Mouse (Mus musculus): Measurements from ENCODE around the gene 1700030J22Rik. TPM values are rescaled to one million over a fixed set of nuclear protein-coding genes. Genes with fewer than 3 reads are reported as not detected.

Gene 1700030J22Rik
- polyA plus RNA-seq, 1 experiment from 2014 or later, result 8.0 TPM

GRCm38 (mm10) chr8:116945169-116945910 is 33.4 kb downstream of the 1700030J22Rik start:
- peaks cover 16% of the 10 kb centered on the region for H3K4me1 ChIP-seq (ENCODE audit: control insufficient read depth, insufficient read depth, low read depth, low read length)
- no peaks in the 10 kb centered on the region for H3K27me3 ChIP-seq (replicated peaks; ENCODE audit: control insufficient read depth, insufficient read depth, low read length)
- H3K27ac ChIP-seq (ENCODE audit: low read depth, low read length), result no peak overlapping the region
- no peak overlapping the region for H3K9ac ChIP-seq (ENCODE audit: low read depth, low read length)
- no peaks in the 10 kb centered on the region for H3K36me3 ChIP-seq (ENCODE audit: control insufficient read depth, insufficient read depth, low read length)
- no peaks in the 10 kb centered on the region for H3K9me3 ChIP-seq (ENCODE audit: control insufficient read depth, low read length)
- 89% methylated on average over 9 of the region's 9 CpGs for WGBS
- no peak overlapping the region for H3K4me3 ChIP-seq (ENCODE audit: low read length)
- no peak for ATAC-seq
- no peak overlapping the region for H3K4me2 ChIP-seq (ENCODE audit: low read length)

- Histone ChIP-seq H3K27me3 (replicated peaks; ENCODE audit: control insufficient read depth, insufficient read depth, low read length) (no peaks in the 10 kb centered on the region), H3K36me3 (ENCODE audit: control insufficient read depth, insufficient read depth, low read length) (no peaks in the 10 kb centered on the region), H3K9me3 (ENCODE audit: control insufficient read depth, low read length) (no peaks in the 10 kb centered on the region), H3K4me3 (ENCODE audit: low read length) (peak overlapping the region; percentile 90), H3K27ac (ENCODE audit: low read depth, low read length) (no peak overlapping the region), H3K4me2 (ENCODE audit: low read length) (peak overlapping the region; percentile 86), H3K4me1 (ENCODE audit: control insufficient read depth, insufficient read depth, low read depth, low read length) (peaks cover 16% of the 10 kb centered on the region), H3K9ac (ENCODE audit: low read depth, low read length) (peak overlapping the region; percentile 92)
- no peak for ATAC-seq
- WGBS, result 12% methylated on average over 4 of the region's 4 CpGs
Observed at GRCm38 (mm10) chr8:116944385-116944696, 34.4 kb downstream of the 1700030J22Rik start.

GRCm38 (mm10) chr8:116943555-116944384 is 35.0 kb downstream of the 1700030J22Rik start:
- peak overlapping the region; percentile 86 for H3K4me2 ChIP-seq (ENCODE audit: low read length)
- H3K27me3 ChIP-seq (replicated peaks; ENCODE audit: control insufficient read depth, insufficient read depth, low read length), result no peaks in the 10 kb centered on the region
- no peaks in the 10 kb centered on the region for H3K36me3 ChIP-seq (ENCODE audit: control insufficient read depth, insufficient read depth, low read length)
- H3K9me3 ChIP-seq (ENCODE audit: control insufficient read depth, low read length), result no peaks in the 10 kb centered on the region
- peaks cover 16% of the 10 kb centered on the region for H3K4me1 ChIP-seq (ENCODE audit: control insufficient read depth, insufficient read depth, low read depth, low read length)
- H3K27ac ChIP-seq (ENCODE audit: low read depth, low read length), result peak overlapping the region; percentile 81
- H3K4me3 ChIP-seq (ENCODE audit: low read length), result peak overlapping the region; percentile 90
- H3K9ac ChIP-seq (ENCODE audit: low read depth, low read length), result peak overlapping the region; percentile 92
- under 1% methylated on average over 57 of the region's 62 CpGs for WGBS
- peak; percentile 81 for ATAC-seq

GRCm38 (mm10) chr8:116943161-116943554 is 35.6 kb downstream of the 1700030J22Rik start, which contains the start of gene Atmin:
Atmin (plus strand) TSS chr8:116943393.
- under 1% methylated on average over 46 of the region's 46 CpGs for WGBS
- H3K4me3 ChIP-seq (ENCODE audit: low read length), result peak within 1 kb of the TSS; percentile 90
- peak within 1 kb of the TSS; percentile 81 for H3K27ac ChIP-seq (ENCODE audit: low read depth, low read length)
- peak within 1 kb of the TSS; percentile 86 for H3K4me2 ChIP-seq (ENCODE audit: low read length)
- ATAC-seq, result peak; percentile 88
- H3K9me3 ChIP-seq (ENCODE audit: control insufficient read depth, low read length), result no peaks in the 10 kb centered on the region
- H3K4me1 ChIP-seq (ENCODE audit: control insufficient read depth, insufficient read depth, low read depth, low read length), result peaks cover 16% of the 10 kb centered on the region
- no peaks in the 10 kb centered on the region for H3K27me3 ChIP-seq (replicated peaks; ENCODE audit: control insufficient read depth, insufficient read depth, low read length)
- H3K9ac ChIP-seq (ENCODE audit: low read depth, low read length), result peak within 1 kb of the TSS; percentile 92
- H3K36me3 ChIP-seq (ENCODE audit: control insufficient read depth, insufficient read depth, low read length), result no peaks in the 10 kb centered on the region

- 79% methylated on average over 12 of the region's 12 CpGs for WGBS
- Histone ChIP-seq H3K4me2 (ENCODE audit: low read length) (no peak overlapping the region; the same call in 1 of the 2 replicates), H3K9me3 (ENCODE audit: control insufficient read depth, low read length) (no peaks in the 10 kb centered on the region), H3K27me3 (replicated peaks; ENCODE audit: control insufficient read depth, insufficient read depth, low read length) (no peaks in the 10 kb centered on the region), H3K9ac (ENCODE audit: low read depth, low read length) (no peak overlapping the region), H3K4me3 (ENCODE audit: low read length) (no peak overlapping the region), H3K4me1 (ENCODE audit: control insufficient read depth, insufficient read depth, low read depth, low read length) (peaks cover 16% of the 10 kb centered on the region), H3K27ac (ENCODE audit: low read depth, low read length) (no peak overlapping the region), H3K36me3 (ENCODE audit: control insufficient read depth, insufficient read depth, low read length) (no peaks in the 10 kb centered on the region)
- ATAC-seq, result no peak
Observed at GRCm38 (mm10) chr8:116942284-116943058, 36.3 kb downstream of the 1700030J22Rik start.

- no peaks in the 10 kb centered on the region for H3K27me3 ChIP-seq (replicated peaks; ENCODE audit: control insufficient read depth, insufficient read depth, low read length)
- WGBS, result 26% methylated on average over 6 of the region's 6 CpGs
- no peaks in the 10 kb centered on the region for H3K36me3 ChIP-seq (ENCODE audit: control insufficient read depth, insufficient read depth, low read length)
- H3K9me3 ChIP-seq (ENCODE audit: control insufficient read depth, low read length), result no peaks in the 10 kb centered on the region
- H3K4me3 ChIP-seq (ENCODE audit: low read length), result no peak overlapping the region
- H3K4me2 ChIP-seq (ENCODE audit: low read length), result no peak overlapping the region
- no peak overlapping the region for H3K27ac ChIP-seq (ENCODE audit: low read depth, low read length)
- no peak overlapping the region for H3K9ac ChIP-seq (ENCODE audit: low read depth, low read length)
- no peak for ATAC-seq
- no peaks in the 10 kb centered on the region for H3K4me1 ChIP-seq (ENCODE audit: control insufficient read depth, insufficient read depth, low read depth, low read length)
Observed at GRCm38 (mm10) chr8:116935506-116935905, 43.3 kb downstream of the 1700030J22Rik start.

GRCm38 (mm10) chr8:116934976-116935375 is 43.8 kb downstream of the 1700030J22Rik start:
- H3K4me3 ChIP-seq (ENCODE audit: low read length), result no peak overlapping the region
- H3K36me3 ChIP-seq (ENCODE audit: control insufficient read depth, insufficient read depth, low read length), result no peaks in the 10 kb centered on the region
- no peak overlapping the region for H3K27ac ChIP-seq (ENCODE audit: low read depth, low read length)
- H3K9me3 ChIP-seq (ENCODE audit: control insufficient read depth, low read length), result no peaks in the 10 kb centered on the region
- no peak for ATAC-seq
- no peaks in the 10 kb centered on the region for H3K4me1 ChIP-seq (ENCODE audit: control insufficient read depth, insufficient read depth, low read depth, low read length)
- no peak overlapping the region for H3K4me2 ChIP-seq (ENCODE audit: low read length)
- no peaks in the 10 kb centered on the region for H3K27me3 ChIP-seq (replicated peaks; ENCODE audit: control insufficient read depth, insufficient read depth, low read length)
- 91% methylated on average over 4 of the region's 4 CpGs for WGBS
- no peak overlapping the region for H3K9ac ChIP-seq (ENCODE audit: low read depth, low read length)

- no peaks in the 10 kb centered on the region for H3K9me3 ChIP-seq (ENCODE audit: control insufficient read depth, low read length)
- H3K27ac ChIP-seq (ENCODE audit: low read depth, low read length), result no peak overlapping the region
- H3K4me3 ChIP-seq (ENCODE audit: low read length), result no peak overlapping the region
- H3K4me1 ChIP-seq (ENCODE audit: control insufficient read depth, insufficient read depth, low read depth, low read length), result no peaks in the 10 kb centered on the region
- 95% methylated on average over 5 of the region's 5 CpGs for WGBS
- H3K27me3 ChIP-seq (replicated peaks; ENCODE audit: control insufficient read depth, insufficient read depth, low read length), result no peaks in the 10 kb centered on the region
- no peak for ATAC-seq
- no peak overlapping the region for H3K4me2 ChIP-seq (ENCODE audit: low read length)
- no peak overlapping the region for H3K9ac ChIP-seq (ENCODE audit: low read depth, low read length)
- no peaks in the 10 kb centered on the region for H3K36me3 ChIP-seq (ENCODE audit: control insufficient read depth, insufficient read depth, low read length)
Observed at GRCm38 (mm10) chr8:116928588-116928987, 50.2 kb downstream of the 1700030J22Rik start.

- Histone ChIP-seq H3K27me3 (replicated peaks; ENCODE audit: control insufficient read depth, insufficient read depth, low read length) (no peaks in the 10 kb centered on the region), H3K4me2 (ENCODE audit: low read length) (no peak overlapping the region), H3K27ac (ENCODE audit: low read depth, low read length) (no peak overlapping the region), H3K4me1 (ENCODE audit: control insufficient read depth, insufficient read depth, low read depth, low read length) (no peaks in the 10 kb centered on the region), H3K36me3 (ENCODE audit: control insufficient read depth, insufficient read depth, low read length) (no peaks in the 10 kb centered on the region), H3K4me3 (ENCODE audit: low read length) (no peak overlapping the region), H3K9ac (ENCODE audit: low read depth, low read length) (no peak overlapping the region), H3K9me3 (ENCODE audit: control insufficient read depth, low read length) (no peaks in the 10 kb centered on the region)
- ATAC-seq, result no peak
- 89% methylated on average over 9 of the region's 9 CpGs for WGBS
Observed at GRCm38 (mm10) chr8:116927880-116928279, 50.9 kb downstream of the 1700030J22Rik start.

Measured in hindbrain, embryonic 16.5 days (tissue).